Mouse (Mus musculus) heart, postnatal 36 days (tissue): ENCODE measurements around the gene Cxcl1. TPM values are rescaled to one million over a fixed set of nuclear protein-coding genes. Genes with fewer than 3 reads are reported as not detected.

Experiments used
- DNase-seq, 2 experiments: peaks; one replicate each; pipeline ENCODE4 v3.0.0; 2021 to 2022
- intact Hi-C: fragments of 180-260 bp; cut with DNase I; formaldehyde crosslinking; loops from one replicate; pipeline ENCODE4 v1.15.1; 2025
- total RNA-seq, 2 experiments: library from RNA; stranded (reverse); gene quantifications; 2 replicates each; pipeline ENCODE4 v1.2.3; 2021

Cxcl1 gene
- total RNA-seq, 2 experiments from 2014 or later = 0.30 to 0.50 TPM

GRCm38 (mm10) chr5:90882146-90882545, 8.9 kb upstream of the Cxcl1 start:
- intact Hi-C loops = no loop called here
- DNase-seq = no peak

- DNase-seq = no peak
- intact Hi-C loops = loop anchor here (5.0 kb wide), 1 partner anchor 112 kb away; the partner anchor contains the start of gene Pf4
Measured at GRCm38 (mm10) chr5:90884628-90885242, 6.3 kb upstream of the Cxcl1 start.

GRCm38 (mm10) chr5:90888661-90889060, 2.4 kb upstream of the Cxcl1 start:
- intact Hi-C loops = loop anchor here (5.0 kb wide), 1 partner anchor 116 kb away; the partner anchor contains the start of gene Pf4
- no peak for DNase-seq

GRCm38 (mm10) chr5:90891464-90891813, 398 bp downstream of the Cxcl1 start:
- intact Hi-C loops = no loop called here
- DNase-seq = no peak

- DNase-seq = no peak
- intact Hi-C loops = no loop called here
Measured at GRCm38 (mm10) chr5:90894231-90894630, 3.2 kb downstream of the Cxcl1 start.

- intact Hi-C loops = no loop called here
- DNase-seq = no peak
Measured at GRCm38 (mm10) chr5:90897429-90897828, 6.4 kb downstream of the Cxcl1 start.

- intact Hi-C loops = no loop called here
- DNase-seq = no peak
Measured at GRCm38 (mm10) chr5:90899308-90899707, 8.3 kb downstream of the Cxcl1 start.

GRCm38 (mm10) chr5:90900147-90900546, 9.1 kb downstream of the Cxcl1 start:
- peak; percentile 51 to 63 for DNase-seq
- intact Hi-C loops = loop anchor here (5.0 kb wide), 1 partner anchor 128 kb away; the partner anchor contains the start of gene Pf4

GRCm38 (mm10) chr5:90900688-90901087, 9.6 kb downstream of the Cxcl1 start:
- no peak for DNase-seq
- intact Hi-C loops = loop anchor here (5.0 kb wide), 1 partner anchor 128 kb away; the partner anchor contains the start of gene Pf4

- DNase-seq = no peak
- intact Hi-C loops = loop anchor here (5.0 kb wide), 1 partner anchor 130 kb away; the partner anchor contains the start of gene Pf4
Measured at GRCm38 (mm10) chr5:90902380-90903260, 11.6 kb downstream of the Cxcl1 start.

- intact Hi-C loops = loop anchor here (5.0 kb wide), 1 partner anchor 131 kb away; the partner anchor contains the start of gene Pf4
- DNase-seq = peak in 1 of 2 experiments; percentile 14
Measured at GRCm38 (mm10) chr5:90903339-90904020, 12.4 kb downstream of the Cxcl1 start, which contains the start of gene Cxcl2. Gene Cxcl2 (plus strand): TSS chr5:90903871.

GRCm38 (mm10) chr5:90908983-90909382, 17.9 kb downstream of the Cxcl1 start:
- DNase-seq = peak; percentile 63 to 81
- intact Hi-C loops = loop anchor here (2.0 to 5.0 kb wide), 3 partner anchors 122 to 307 kb away; partner anchors contain the start of gene Cxcl3

GRCm38 (mm10) chr5:90919495-90919894, 28.5 kb downstream of the Cxcl1 start:
- intact Hi-C loops = no loop called here

GRCm38 (mm10) chr5:90922958-90923357, 31.9 kb downstream of the Cxcl1 start:
- DNase-seq = no peak
- intact Hi-C loops = no loop called here

More at GRCm38 (mm10) chr5:90919495-90919894, 28.5 kb downstream of the Cxcl1 start:
- no peak for DNase-seq

- DNase-seq = no peak
- intact Hi-C loops = no loop called here
Measured at GRCm38 (mm10) chr5:90930546-90930945, 39.5 kb downstream of the Cxcl1 start.

GRCm38 (mm10) chr5:90930971-90931851, 40.2 kb downstream of the Cxcl1 start, which contains the start of gene Mthfd2l:
Gene Mthfd2l (plus strand): TSS chr5:90931117.
- DNase-seq = peak; percentile 86 to 91
- intact Hi-C loops = no loop called here

- intact Hi-C loops = no loop called here
- no peak for DNase-seq
Measured at GRCm38 (mm10) chr5:90931911-90932310, 40.9 kb downstream of the Cxcl1 start.

- DNase-seq = no peak
- intact Hi-C loops = no loop called here
Measured at GRCm38 (mm10) chr5:90936706-90937105, 45.7 kb downstream of the Cxcl1 start.
